Mouse (Mus musculus): Measurements from ENCODE around the gene Gm12394. TPM values are rescaled to one million over a fixed set of nuclear protein-coding genes. Genes with fewer than 3 reads are reported as not detected.

Gm12394 gene
- not detected for polyA plus RNA-seq (2017; shearing (Covaris generic))

DNA sequence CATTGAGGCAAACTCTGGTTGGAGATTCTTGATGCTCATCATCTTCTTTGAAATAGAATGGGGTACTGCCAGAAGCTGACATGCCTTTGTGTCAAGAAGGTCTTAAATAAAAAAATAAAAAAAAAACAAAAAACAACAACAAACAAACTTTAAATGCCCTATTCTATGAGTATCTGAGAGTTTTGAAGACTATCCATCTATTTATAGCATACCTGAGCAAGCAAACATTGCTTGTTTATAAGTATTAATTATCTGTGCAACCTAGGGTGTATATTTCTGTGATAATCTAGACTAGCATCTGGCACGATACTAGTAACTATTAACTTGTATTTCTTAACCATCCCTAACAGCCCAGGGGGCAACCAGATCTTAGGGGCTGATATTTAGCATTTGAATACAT is at the start of gene Gm12394:
TSS of gene Gm12394 (minus strand) at position 101 of the 400 bp plus-strand sequence.

DNA sequence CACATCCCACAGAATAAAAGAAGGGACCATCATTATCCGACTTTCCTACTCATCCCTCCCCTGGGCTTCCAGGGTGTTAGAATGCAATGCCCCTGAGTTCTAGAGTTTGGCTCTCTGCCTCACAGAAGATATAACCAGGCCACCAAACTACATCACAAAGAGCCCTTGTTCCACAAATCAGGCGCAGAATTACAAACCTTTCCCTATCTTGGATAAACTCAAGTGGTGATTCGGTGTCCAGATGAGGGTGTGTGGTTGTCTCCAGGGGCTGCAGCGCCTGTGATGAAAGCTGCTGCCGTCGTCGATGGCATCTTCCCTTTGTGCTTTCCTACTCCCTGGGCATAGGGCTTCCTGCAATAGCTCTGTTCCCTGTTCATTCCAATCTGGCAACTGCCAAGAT is 17.6 kb upstream of the Gm12394 start, which contains the start of gene Fam205c:
TSS of gene Fam205c (minus strand) at position 101 of the 400 bp plus-strand sequence.

DNA sequence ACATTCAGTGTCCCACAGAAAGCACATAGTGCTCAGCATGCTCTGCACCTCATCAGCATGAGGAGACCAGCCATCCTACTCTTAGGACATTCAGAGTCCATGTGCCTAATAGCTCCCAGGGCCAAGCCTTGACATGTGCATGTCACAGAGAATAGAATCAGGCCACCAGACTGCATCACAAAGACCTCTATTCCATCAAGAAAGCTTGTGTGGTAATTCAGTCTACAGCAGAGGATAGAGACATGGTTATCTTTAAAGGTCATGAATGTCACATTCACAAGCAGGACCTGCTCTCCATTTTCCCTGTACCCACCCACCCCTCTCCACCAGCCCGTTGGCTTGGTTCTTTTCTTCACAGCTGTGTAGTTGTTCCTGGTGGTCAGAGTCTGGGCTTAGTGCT is 2.8 kb downstream of the Gm12394 start, which contains the start of gene Fam205a1:
TSS of gene Fam205a1 (minus strand) at position 101 of the 400 bp plus-strand sequence.

DNA sequence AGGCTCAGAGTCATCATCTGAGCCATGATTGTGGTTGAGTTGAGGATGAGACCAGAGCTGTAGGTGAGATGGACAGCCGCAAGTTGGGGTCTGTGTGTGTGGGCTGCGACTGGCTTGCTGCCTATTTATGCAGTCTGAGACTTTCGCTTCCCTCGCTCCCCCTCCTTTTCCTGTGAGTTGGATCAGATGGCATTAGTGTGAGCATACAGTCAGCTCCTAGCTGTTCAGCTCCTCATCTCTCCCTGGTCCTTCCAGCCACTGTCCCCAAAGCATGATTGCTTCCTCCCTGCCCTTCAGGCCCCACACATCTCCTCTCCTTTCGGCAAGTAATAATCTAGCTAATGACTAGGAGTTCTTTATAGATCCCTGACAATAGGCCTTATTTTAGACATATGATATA is 82.7 kb downstream of the Gm12394 start, which contains the start of gene Ccl21a:
TSS of gene Ccl21a (minus strand) at position 101 of the 400 bp plus-strand sequence.

DNA sequence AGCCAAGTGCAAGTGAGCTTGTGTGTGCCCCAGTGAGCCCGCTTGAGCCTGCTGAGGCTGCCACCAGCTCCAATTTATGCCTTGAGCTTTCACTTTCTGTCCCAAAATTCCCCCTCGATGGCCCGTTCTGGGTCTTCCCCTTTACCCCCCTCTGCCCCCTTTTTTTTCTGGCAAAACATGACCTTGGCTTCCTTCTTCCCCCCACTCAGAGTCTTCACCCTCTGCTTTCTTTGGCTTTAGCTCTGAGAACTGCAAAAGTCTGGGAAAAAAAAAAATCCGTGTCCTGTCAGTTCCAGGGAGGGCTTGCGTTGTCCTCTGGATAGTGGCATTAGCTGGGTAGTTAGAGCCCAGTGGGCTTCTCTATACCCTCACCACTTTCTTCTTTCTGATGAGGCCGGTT is 100.1 kb downstream of the Gm12394 start, which contains the start of gene Ccl19:
TSS of gene Ccl19 (minus strand) at position 101 of the 400 bp plus-strand sequence.

DNA sequence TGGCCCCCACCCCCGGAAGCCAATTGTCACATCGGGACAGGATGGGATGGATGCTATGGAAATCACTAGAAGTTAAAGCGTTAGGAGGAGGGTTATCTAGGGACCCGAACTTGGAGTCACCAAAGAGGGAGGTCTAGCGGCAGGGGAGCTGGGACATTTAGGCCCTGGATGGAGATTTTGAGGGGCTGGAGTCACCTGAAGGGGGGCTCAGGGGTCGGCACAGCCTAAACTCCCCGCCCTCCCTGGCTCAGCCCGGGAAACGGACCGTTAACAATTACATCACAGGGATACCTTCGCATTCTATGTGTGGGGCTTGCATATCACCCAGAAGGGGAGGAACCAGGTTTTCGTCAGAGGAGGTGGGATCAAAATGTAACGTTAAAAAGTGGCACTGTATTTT is 121.3 kb downstream of the Gm12394 start, which contains the start of gene 4930578G10Rik:
TSS of gene 4930578G10Rik (plus strand) at position 301 of the 400 bp plus-strand sequence.

Other genes starting within 250 kb of the Gm12394 start
- not detected for gene Gm10591, start 244.6 kb downstream of the Gm12394 start, polyA plus RNA-seq (2017; shearing (Covaris generic))
- not detected for gene Gm2564, start 227.1 kb downstream of the Gm12394 start, polyA plus RNA-seq (2017; shearing (Covaris generic))
- not detected for gene Ccl27b, start 201.5 kb downstream of the Gm12394 start, polyA plus RNA-seq (2017; shearing (Covaris generic))
- not detected for gene Il11ra2, start 194.9 kb downstream of the Gm12394 start, polyA plus RNA-seq (2017; shearing (Covaris generic))
- not detected for gene 4930578G10Rik, start 121.2 kb downstream of the Gm12394 start, polyA plus RNA-seq (2017; shearing (Covaris generic))
- gene Ccl19, start 100.2 kb downstream of the Gm12394 start, polyA plus RNA-seq (2017; shearing (Covaris generic)), result not detected
- gene Ccl21a, start 82.8 kb downstream of the Gm12394 start, polyA plus RNA-seq (2017; shearing (Covaris generic)), result not detected
- gene Fam205a1, start 2.9 kb downstream of the Gm12394 start, polyA plus RNA-seq (2017; shearing (Covaris generic)), result not detected
- gene Fam205c, start 17.5 kb upstream of the Gm12394 start, polyA plus RNA-seq (2017; shearing (Covaris generic)), result not detected
- gene Phf24, start 59.9 kb upstream of the Gm12394 start, polyA plus RNA-seq (2017; shearing (Covaris generic)), result 0.31 TPM
- gene Dnajb5, start 93.0 kb upstream of the Gm12394 start, polyA plus RNA-seq (2017; shearing (Covaris generic)), result 12.5 TPM
- gene 1700022I11Rik, start 112.8 kb upstream of the Gm12394 start, polyA plus RNA-seq (2017; shearing (Covaris generic)), result not detected
- 436 TPM for gene Vcp, start 143.7 kb upstream of the Gm12394 start, polyA plus RNA-seq (2017; shearing (Covaris generic))
- 34.4 TPM for gene Fancg, start 153.7 kb upstream of the Gm12394 start, polyA plus RNA-seq (2017; shearing (Covaris generic))
- gene Pigo, start 169.0 kb upstream of the Gm12394 start, polyA plus RNA-seq (2017; shearing (Covaris generic)), result 45.9 TPM
- gene Stoml2, start 174.9 kb upstream of the Gm12394 start, polyA plus RNA-seq (2017; shearing (Covaris generic)), result 171 TPM
- 12.3 TPM for gene Fam214b, start 189.4 kb upstream of the Gm12394 start, polyA plus RNA-seq (2017; shearing (Covaris generic))
- 0.48 TPM for gene Unc13b, start 202.2 kb upstream of the Gm12394 start, polyA plus RNA-seq (2017; shearing (Covaris generic))

Data from activated CD4-positive, CD25-positive, alpha-beta regulatory T cell, adult 9 weeks (primary cell).